Mouse (Mus musculus) olfactory bulb, adult 2 months (tissue): ENCODE data around the gene Socs1.

Source experiments
- CTCF ChIP-seq: fragments of 200-500 bp; IDR thresholded peaks from 2 replicates; pipeline ENCODE4 v1.5.1; 2012; ENCODE audit warnings: low read depth, mild to moderate bottlenecking, low read length, moderate library complexity; ENCODE audit not compliant: insufficient read depth
- POLR2A ChIP-seq: fragments of 200-500 bp; IDR thresholded peaks from 2 replicates; pipeline ENCODE4 v1.6.1; 2012; ENCODE audit warnings: mild to moderate bottlenecking, low read depth, low read length, moderate library complexity; ENCODE audit not compliant: insufficient read depth

DNA sequence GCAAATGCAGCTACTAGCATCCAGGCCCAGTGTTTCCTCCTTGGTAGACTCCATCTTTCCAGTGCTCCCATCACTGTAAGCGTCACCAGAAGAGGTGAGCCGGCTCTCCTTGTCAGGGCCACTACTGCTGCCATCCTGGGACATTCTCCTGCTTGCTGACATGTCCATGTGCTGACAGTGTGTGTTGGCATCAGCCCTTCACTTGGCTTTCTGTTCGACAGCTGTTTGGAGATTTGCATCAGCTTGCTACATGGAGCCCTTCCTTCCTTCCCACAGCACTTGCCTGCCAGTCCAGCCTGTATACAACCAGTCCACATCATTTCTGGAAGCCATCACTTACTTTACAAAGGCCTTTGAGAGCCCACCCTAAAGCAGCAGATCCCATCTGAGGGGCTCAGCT, 46.5 kb downstream of the Socs1 start:
- no peak for TF ChIP-seq POLR2A
- TF ChIP-seq CTCF: no peak
